Mouse (Mus musculus): Measurements from ENCODE around the gene Dlk1. TPM values are rescaled to one million over a fixed set of nuclear protein-coding genes. Genes with fewer than 3 reads are reported as not detected.
"Not testable (repeated sequence)": the region's sequence is repeated elsewhere in the genome, so short reads cannot be mapped to it uniquely, and the experiment has no call there.

Dlk1 gene
- total RNA-seq, 2 experiments from 2014 or later: not detected

GRCm38 (mm10) chr12:109438383-109438782 lies 14.2 kb upstream of the Dlk1 start:
- no peak for ATAC-seq (ENCODE audit: poor library complexity, severe bottlenecking)

GRCm38 (mm10) chr12:109439974-109440373 lies 12.6 kb upstream of the Dlk1 start:
- ATAC-seq (ENCODE audit: poor library complexity, severe bottlenecking): no peak

DNA sequence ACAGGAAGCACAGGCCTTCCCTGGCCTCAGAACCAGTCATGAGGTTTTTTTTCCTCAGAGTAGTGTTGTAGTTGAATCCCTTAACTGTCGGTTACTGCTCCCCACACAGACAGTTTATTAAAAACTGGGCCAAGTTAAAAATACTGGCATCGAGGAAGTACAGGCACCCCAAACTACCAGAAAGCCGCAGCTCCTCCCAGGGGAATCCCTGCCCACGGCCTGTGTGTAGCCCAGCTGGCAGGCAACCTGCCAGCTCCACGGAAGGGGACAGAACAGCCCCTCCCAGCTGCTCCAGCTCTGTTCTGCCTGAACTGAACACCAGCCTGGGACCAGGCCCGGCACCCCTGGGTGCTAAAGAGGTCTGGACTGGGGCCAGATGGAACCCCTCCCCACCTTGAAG lies 11.3 kb upstream of the Dlk1 start:
- ATAC-seq (ENCODE audit: poor library complexity, severe bottlenecking): peak; percentile 24; the same call in 1 of the 2 replicates

DNA sequence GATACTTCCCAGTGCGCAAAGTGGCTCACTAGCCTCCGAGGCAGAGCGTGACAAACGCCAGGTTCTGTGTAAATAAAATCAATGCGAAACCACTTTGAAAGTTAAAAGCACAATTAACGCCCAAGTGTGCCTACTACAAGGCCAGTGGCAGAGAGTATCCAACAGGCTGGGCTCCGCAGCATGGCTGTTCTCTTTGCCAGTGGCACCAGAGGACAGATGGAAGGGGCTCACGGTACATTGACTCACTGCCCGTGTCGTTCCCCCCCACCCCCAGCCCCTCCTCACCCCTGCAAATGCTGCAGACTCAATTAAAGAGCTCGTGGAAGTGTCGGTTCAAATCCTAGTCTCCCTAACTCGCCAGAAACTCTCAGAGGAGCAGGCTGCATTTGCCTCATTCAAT lies 10.5 kb upstream of the Dlk1 start:
- no peak for ATAC-seq (ENCODE audit: poor library complexity, severe bottlenecking)

- ATAC-seq (ENCODE audit: poor library complexity, severe bottlenecking): no peak
Observed at GRCm38 (mm10) chr12:109443276-109443675, 9.3 kb upstream of the Dlk1 start.

- no peak for ATAC-seq (ENCODE audit: poor library complexity, severe bottlenecking)
Observed at GRCm38 (mm10) chr12:109444999-109445398, 7.6 kb upstream of the Dlk1 start.

DNA sequence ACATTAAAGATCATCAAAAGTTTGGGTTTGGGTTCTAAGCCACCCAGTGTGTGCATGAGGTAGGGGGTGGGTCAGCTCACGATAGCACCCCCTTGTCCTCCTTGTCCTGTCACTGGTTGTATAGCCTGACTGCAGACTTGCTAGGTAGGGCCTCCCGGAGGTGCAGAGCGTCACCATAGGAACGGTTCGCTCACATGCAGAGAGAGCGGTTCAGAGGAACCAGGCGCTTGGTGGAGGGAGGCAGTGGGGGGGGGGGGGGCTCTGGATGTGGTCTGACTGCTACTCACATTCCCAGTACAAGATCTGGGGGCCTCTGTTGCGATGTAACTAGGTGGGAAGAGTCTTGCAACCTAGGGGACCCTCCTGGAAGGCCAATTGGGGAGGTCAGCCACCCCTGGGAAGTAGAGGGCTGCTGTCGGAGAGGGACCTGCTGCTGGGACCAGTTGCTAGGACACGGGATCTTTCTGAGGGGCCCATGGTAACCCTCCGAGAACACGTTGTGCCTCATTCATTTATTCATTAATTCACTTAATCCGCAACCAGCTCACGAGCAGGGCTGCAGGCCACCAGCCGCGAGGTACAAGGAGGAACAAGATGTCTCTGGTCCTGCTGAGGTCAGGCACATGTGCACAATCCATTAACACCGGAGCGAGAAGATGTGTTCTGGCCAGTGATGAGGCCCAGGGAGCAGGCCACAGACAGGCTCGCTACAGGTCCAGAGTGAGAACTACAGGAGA lies 7.0 kb upstream of the Dlk1 start:
- peak; percentile 33; the same call in 1 of the 2 replicates for ATAC-seq (ENCODE audit: poor library complexity, severe bottlenecking)

- ATAC-seq (ENCODE audit: poor library complexity, severe bottlenecking): no peak
Observed at GRCm38 (mm10) chr12:109446236-109446941, 6.2 kb upstream of the Dlk1 start.

DNA sequence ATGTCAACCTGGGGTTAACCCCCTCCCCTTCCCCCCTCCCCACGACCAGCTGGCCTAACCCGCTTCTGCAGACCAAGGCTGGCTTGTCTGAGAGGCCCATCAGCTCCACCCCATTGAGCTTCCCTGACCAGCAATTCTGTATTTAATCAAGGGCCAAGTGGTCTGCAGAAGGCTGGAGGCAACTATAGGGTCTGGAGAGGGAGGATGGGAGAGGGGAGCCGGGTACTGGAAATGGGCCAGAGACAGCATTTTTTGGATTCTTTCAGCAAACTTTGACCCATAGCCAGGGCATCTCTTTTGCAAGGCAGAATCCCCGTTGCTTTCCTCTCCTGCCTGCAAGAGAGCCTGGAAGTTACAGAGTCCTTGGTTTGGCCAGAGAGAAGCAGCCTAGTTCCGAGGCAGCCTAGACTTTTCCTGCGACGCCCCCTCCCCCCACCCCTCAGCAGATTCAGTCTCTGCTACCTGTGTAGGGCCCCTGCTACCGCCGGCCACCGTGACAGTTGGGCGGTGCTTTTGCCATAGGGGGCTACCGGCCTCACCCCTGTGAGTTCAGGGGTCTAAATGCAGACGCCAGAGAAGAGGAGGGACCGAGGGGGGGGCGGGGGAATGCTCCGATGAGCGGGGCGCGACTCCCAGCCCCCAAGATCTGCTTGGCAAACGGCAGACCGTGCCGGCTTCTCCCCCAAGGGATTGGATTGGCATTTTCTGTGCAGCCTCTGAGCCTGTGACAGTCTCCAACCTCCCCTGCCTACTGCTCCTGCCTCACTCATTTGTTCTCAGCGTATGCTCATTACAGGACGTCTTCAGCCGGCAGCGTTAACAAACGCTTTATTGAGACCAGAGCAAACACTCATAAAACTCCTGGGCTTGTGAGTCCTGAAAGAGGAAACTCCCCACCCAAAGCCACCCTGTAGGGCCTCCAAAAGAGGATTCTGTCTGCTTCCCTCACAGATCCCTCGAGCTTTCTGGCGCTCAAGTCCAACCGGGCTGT lies 2.9 kb upstream of the Dlk1 start:
- no peak for ATAC-seq (ENCODE audit: poor library complexity, severe bottlenecking)

GRCm38 (mm10) chr12:109453065-109453997 lies 708 bp downstream of the Dlk1 start:
- no peak for ATAC-seq (ENCODE audit: poor library complexity, severe bottlenecking)

DNA sequence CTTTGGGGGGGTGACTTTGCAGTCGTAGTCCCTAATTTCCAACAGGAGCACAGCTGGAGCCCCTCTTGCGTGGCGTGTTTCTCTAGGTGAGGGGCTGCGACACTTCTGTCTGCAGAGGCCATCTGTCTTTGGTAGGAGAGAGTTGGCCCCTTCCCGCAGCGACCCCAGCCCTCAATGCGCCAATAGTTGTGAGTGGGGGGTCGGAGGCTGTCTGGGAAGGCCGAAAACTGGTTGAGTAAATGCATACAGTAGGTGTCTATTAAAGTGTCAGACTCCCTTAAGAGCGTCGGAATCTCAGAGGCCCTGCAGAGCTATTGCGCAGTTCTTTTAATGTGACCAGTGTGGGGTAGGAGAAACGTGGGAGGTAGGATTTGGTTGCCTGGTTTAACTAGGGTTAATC lies 1.5 kb downstream of the Dlk1 start:
- ATAC-seq (ENCODE audit: poor library complexity, severe bottlenecking): no peak

- ATAC-seq (ENCODE audit: poor library complexity, severe bottlenecking): no peak
Observed at GRCm38 (mm10) chr12:109456531-109457202, 4.0 kb downstream of the Dlk1 start.

GRCm38 (mm10) chr12:109457836-109458235 lies 5.2 kb downstream of the Dlk1 start:
- no peak for ATAC-seq (ENCODE audit: poor library complexity, severe bottlenecking)

DNA sequence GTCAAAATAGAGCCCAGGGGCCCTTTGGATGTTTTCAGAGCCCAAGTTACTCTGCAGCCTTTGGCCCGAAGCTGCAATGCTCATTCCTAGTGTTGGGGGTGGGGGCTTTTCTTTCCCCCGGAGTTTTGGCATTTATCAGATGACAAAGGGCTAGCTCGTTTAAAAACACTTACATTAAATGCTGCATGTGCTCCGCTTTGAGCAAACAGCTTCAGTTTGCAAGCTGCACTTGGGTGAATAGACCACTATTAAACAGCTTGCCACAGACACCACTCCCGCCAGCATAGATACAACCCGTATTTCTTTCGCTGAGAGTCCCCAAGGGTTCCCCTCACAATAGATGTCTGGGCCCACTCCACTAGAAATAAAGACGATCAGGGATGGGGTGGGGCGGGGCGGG lies 6.3 kb downstream of the Dlk1 start:
- ATAC-seq (ENCODE audit: poor library complexity, severe bottlenecking): no peak

DNA sequence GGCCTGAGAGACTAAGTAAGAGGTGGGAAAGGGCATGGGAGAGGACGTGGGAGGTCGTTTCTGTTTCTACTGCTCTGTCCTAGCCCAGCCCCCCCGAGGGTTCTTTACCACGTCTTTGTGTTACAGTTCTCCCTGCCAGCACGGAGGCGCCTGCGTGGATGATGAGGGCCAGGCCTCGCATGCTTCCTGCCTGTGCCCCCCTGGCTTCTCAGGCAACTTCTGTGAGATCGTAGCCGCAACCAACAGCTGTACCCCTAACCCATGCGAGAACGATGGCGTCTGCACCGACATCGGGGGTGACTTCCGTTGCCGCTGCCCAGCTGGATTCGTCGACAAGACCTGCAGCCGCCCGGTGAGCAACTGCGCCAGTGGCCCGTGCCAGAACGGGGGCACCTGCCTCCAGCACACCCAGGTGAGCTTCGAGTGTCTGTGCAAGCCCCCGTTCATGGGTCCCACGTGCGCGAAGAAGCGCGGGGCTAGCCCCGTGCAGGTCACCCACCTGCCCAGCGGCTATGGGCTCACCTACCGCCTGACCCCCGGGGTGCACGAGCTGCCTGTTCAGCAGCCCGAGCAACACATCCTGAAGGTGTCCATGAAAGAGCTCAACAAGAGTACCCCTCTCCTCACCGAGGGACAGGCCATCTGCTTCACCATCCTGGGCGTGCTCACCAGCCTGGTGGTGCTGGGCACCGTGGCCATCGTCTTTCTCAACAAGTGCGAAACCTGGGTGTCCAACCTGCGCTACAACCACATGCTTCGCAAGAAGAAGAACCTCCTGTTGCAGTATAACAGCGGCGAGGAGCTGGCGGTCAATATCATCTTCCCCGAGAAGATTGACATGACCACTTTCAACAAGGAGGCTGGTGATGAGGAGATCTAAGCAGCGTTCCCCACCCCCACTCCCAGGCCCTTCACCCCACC lies 7.1 kb downstream of the Dlk1 start:
- ATAC-seq (ENCODE audit: poor library complexity, severe bottlenecking): no peak

DNA sequence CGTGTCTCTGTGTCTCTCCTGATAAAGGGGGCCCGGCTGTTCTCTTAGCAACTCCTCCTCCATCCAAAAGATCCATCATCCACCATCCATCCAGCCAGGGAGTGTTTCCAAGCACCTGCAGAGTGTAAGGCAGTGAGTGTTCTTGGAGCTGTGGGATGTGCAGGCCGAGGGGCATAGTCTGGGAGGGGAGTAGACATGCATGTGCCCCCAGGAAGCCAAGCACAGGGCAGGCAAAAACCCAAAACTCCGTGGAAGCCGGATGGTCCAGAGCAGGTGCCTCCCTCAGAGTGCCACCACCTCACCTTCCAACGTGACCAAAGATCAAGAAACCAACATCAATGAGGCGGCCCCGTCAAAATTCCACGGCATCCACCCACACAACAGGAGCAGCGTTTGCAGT lies 10.0 kb downstream of the Dlk1 start:
- no peak for ATAC-seq (ENCODE audit: poor library complexity, severe bottlenecking)

GRCm38 (mm10) chr12:109467417-109467816 lies 14.8 kb downstream of the Dlk1 start:
- ATAC-seq (ENCODE audit: poor library complexity, severe bottlenecking): not testable (repeated sequence)

DNA sequence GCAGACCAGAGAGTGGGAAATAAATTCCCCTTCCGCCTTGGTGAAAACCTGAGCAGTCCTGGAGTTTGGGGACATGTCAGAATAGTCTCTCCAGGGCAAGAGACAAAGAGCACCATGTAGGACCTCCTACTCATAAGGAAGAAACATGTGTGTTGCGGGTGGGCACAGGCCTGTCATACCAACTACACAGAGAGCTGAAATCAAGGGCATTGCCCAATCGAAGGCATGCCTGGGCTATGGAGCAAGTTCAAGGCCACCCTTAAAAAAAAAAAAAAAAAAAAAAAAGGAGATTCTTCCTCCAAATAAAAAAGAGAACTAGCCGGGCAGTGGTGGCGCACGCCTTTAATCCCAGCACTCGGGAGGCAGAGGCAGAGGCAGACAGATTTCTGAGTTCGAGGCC lies 17.2 kb downstream of the Dlk1 start:
- no peak for ATAC-seq (ENCODE audit: poor library complexity, severe bottlenecking)

All from megakaryocyte, adult 5-6 weeks (primary cell).